Mouse (Mus musculus): ENCODE data around the gene Spem1. TPM values are rescaled to one million over a fixed set of nuclear protein-coding genes. Genes with fewer than 3 reads are reported as not detected.

Gene Spem1
- polyA plus RNA-seq, 1 experiment, result not detected

- TF ChIP-seq POLR2A (IDR thresholded peaks at IDR 0.05; ENCODE audit: insufficient read depth, low read length), result no peak
- TF ChIP-seq CTCF (IDR thresholded peaks at IDR 0.05; ENCODE audit: low read depth, low read length), result no peak
- TF ChIP-seq EP300 (IDR thresholded peaks at IDR 0.05; ENCODE audit: insufficient read depth, low read depth, low read length), result no peak
- H3K36me3 ChIP-seq (ENCODE audit: control insufficient read depth, insufficient read depth, low read length, poor library complexity, severe bottlenecking), result no peaks in the 10 kb centered on the region
- no peak overlapping the region for H3K27ac ChIP-seq (ENCODE audit: insufficient read depth, low read length)
- H3K9ac ChIP-seq (ENCODE audit: low read depth, poor library complexity, severe bottlenecking), result no peak overlapping the region
- H3K4me3 ChIP-seq (ENCODE audit: low read depth, low read length), result no peak overlapping the region
- H3K27me3 ChIP-seq (ENCODE audit: control insufficient read depth, insufficient read depth, low read length, poor library complexity, severe bottlenecking), result no peaks in the 10 kb centered on the region
- peaks cover 6% of the 10 kb centered on the region for H3K4me1 ChIP-seq (ENCODE audit: control insufficient read depth, insufficient read depth, low read length)
- H3K9me3 ChIP-seq (replicated peaks; ENCODE audit: control insufficient read depth, insufficient read depth, low read length, poor library complexity, severe bottlenecking), result no peaks in the 10 kb centered on the region
Measured at GRCm38 (mm10) chr11:69774961-69775360, 47.0 kb downstream of the Spem1 start.

Other genes starting within 250 kb of the Spem1 start
- 10.3 and 17.8 TPM in 2 replicates for gene Wrap53, start 241.9 kb downstream of the Spem1 start, polyA plus RNA-seq (2011; ENCODE audit: insufficient read depth, insufficient read length, low read depth, missing spikeins)
- gene Trp53, start 241.8 kb downstream of the Spem1 start, polyA plus RNA-seq (2011; ENCODE audit: insufficient read depth, insufficient read length, low read depth, missing spikeins), result 230 and 277 TPM in 2 replicates
- 20.4 and 24.0 TPM in 2 replicates for gene Atp1b2, start 216.2 kb downstream of the Spem1 start, polyA plus RNA-seq (2011; ENCODE audit: insufficient read depth, insufficient read length, low read depth, missing spikeins)
- not detected in 2 replicates for gene Shbg, start 204.3 kb downstream of the Spem1 start, polyA plus RNA-seq (2011; ENCODE audit: insufficient read depth, insufficient read length, low read depth, missing spikeins)
- 9.1 and 9.6 TPM in 2 replicates for gene Sat2, start 200.2 kb downstream of the Spem1 start, polyA plus RNA-seq (2011; ENCODE audit: insufficient read depth, insufficient read length, low read depth, missing spikeins)
- gene Fxr2, start 189.2 kb downstream of the Spem1 start, polyA plus RNA-seq (2011; ENCODE audit: insufficient read depth, insufficient read length, low read depth, missing spikeins), result 170 and 173 TPM in 2 replicates
- 45.2 and 48.1 TPM in 2 replicates for gene Sox15, start 166.9 kb downstream of the Spem1 start, polyA plus RNA-seq (2011; ENCODE audit: insufficient read depth, insufficient read length, low read depth, missing spikeins)
- gene Mpdu1, start 159.5 kb downstream of the Spem1 start, polyA plus RNA-seq (2011; ENCODE audit: insufficient read depth, insufficient read length, low read depth, missing spikeins), result 65.7 and 71.0 TPM in 2 replicates
- 32.9 and 36.2 TPM in 2 replicates for gene Cd68, start 156.0 kb downstream of the Spem1 start, polyA plus RNA-seq (2011; ENCODE audit: insufficient read depth, insufficient read length, low read depth, missing spikeins)
- 1,464 and 1,502 TPM in 2 replicates for gene Eif4a1, start 149.8 kb downstream of the Spem1 start, polyA plus RNA-seq (2011; ENCODE audit: insufficient read depth, insufficient read length, low read depth, missing spikeins)
- 198 and 221 TPM in 2 replicates for gene Senp3, start 140.1 kb downstream of the Spem1 start, polyA plus RNA-seq (2011; ENCODE audit: insufficient read depth, insufficient read length, low read depth, missing spikeins)
- gene Tnfsf13, start 136.4 kb downstream of the Spem1 start, polyA plus RNA-seq (2011; ENCODE audit: insufficient read depth, insufficient read length, low read depth, missing spikeins), result 1.3 and 2.9 TPM in 2 replicates
- gene Tnfsf12, start 126.3 kb downstream of the Spem1 start, polyA plus RNA-seq (2011; ENCODE audit: insufficient read depth, insufficient read length, low read depth, missing spikeins), result 3.4 and 4.1 TPM in 2 replicates
- 1.9 and 3.6 TPM in 2 replicates for gene Tnfsfm13, start 126.1 kb downstream of the Spem1 start, polyA plus RNA-seq (2011; ENCODE audit: insufficient read depth, insufficient read length, low read depth, missing spikeins)
- gene Polr2a, start 63.5 kb downstream of the Spem1 start, polyA plus RNA-seq (2011; ENCODE audit: insufficient read depth, insufficient read length, low read depth, missing spikeins), result 102 and 103 TPM in 2 replicates
- gene Slc35g3, start 60.2 kb downstream of the Spem1 start, polyA plus RNA-seq (2011; ENCODE audit: insufficient read depth, insufficient read length, low read depth, missing spikeins), result not detected in 2 replicates
- 3.6 and 4.8 TPM in 2 replicates for gene Zbtb4, start 56.3 kb downstream of the Spem1 start, polyA plus RNA-seq (2011; ENCODE audit: insufficient read depth, insufficient read length, low read depth, missing spikeins)
- 10.1 and 12.1 TPM in 2 replicates for gene Chrnb1, start 26.2 kb downstream of the Spem1 start, polyA plus RNA-seq (2011; ENCODE audit: insufficient read depth, insufficient read length, low read depth, missing spikeins)
- 1.8 and 2.5 TPM in 2 replicates for gene Fgf11, start 20.3 kb downstream of the Spem1 start, polyA plus RNA-seq (2011; ENCODE audit: insufficient read depth, insufficient read length, low read depth, missing spikeins)
- gene Tmem102, start 16.6 kb downstream of the Spem1 start, polyA plus RNA-seq (2011; ENCODE audit: insufficient read depth, insufficient read length, low read depth, missing spikeins), result 10.1 and 11.6 TPM in 2 replicates
- gene Gm39566, start 6.9 kb downstream of the Spem1 start, polyA plus RNA-seq (2011; ENCODE audit: insufficient read depth, insufficient read length, low read depth, missing spikeins), result not detected in 2 replicates
- not detected in 2 replicates for gene Spem2, start 3.7 kb downstream of the Spem1 start, polyA plus RNA-seq (2011; ENCODE audit: insufficient read depth, insufficient read length, low read depth, missing spikeins)
- gene Nlgn2, start 15.6 kb upstream of the Spem1 start, polyA plus RNA-seq (2011; ENCODE audit: insufficient read depth, insufficient read length, low read depth, missing spikeins), result 19.6 and 25.4 TPM in 2 replicates
- gene Tmem256, start 16.3 kb upstream of the Spem1 start, polyA plus RNA-seq (2011; ENCODE audit: insufficient read depth, insufficient read length, low read depth, missing spikeins), result 97.1 and 103 TPM in 2 replicates
- 27.2 and 31.2 TPM in 2 replicates for gene Plscr3, start 24.2 kb upstream of the Spem1 start, polyA plus RNA-seq (2011; ENCODE audit: insufficient read depth, insufficient read length, low read depth, missing spikeins)
- 15.6 and 19.6 TPM in 2 replicates for gene Tnk1, start 36.5 kb upstream of the Spem1 start, polyA plus RNA-seq (2011; ENCODE audit: insufficient read depth, insufficient read length, low read depth, missing spikeins)
- not detected in 2 replicates for gene Tmem95, start 55.8 kb upstream of the Spem1 start, polyA plus RNA-seq (2011; ENCODE audit: insufficient read depth, insufficient read length, low read depth, missing spikeins)
- 5.2 and 6.3 TPM in 2 replicates for gene Kctd11, start 59.2 kb upstream of the Spem1 start, polyA plus RNA-seq (2011; ENCODE audit: insufficient read depth, insufficient read length, low read depth, missing spikeins)
- gene Acap1, start 73.4 kb upstream of the Spem1 start, polyA plus RNA-seq (2011; ENCODE audit: insufficient read depth, insufficient read length, low read depth, missing spikeins), result 1.5 and 2.3 TPM in 2 replicates
- gene 2810408A11Rik, start 78.8 kb upstream of the Spem1 start, polyA plus RNA-seq (2011; ENCODE audit: insufficient read depth, insufficient read length, low read depth, missing spikeins), result 11.6 and 13.1 TPM in 2 replicates
- 27.9 and 32.4 TPM in 2 replicates for gene Neurl4, start 78.9 kb upstream of the Spem1 start, polyA plus RNA-seq (2011; ENCODE audit: insufficient read depth, insufficient read length, low read depth, missing spikeins)
- 23.9 and 24.4 TPM in 2 replicates for gene Gps2, start 91.7 kb upstream of the Spem1 start, polyA plus RNA-seq (2011; ENCODE audit: insufficient read depth, insufficient read length, low read depth, missing spikeins)
- 1,015 and 1,063 TPM in 2 replicates for gene Eif5a, start 99.8 kb upstream of the Spem1 start, polyA plus RNA-seq (2011; ENCODE audit: insufficient read depth, insufficient read length, low read depth, missing spikeins)
- gene Ybx2, start 113.6 kb upstream of the Spem1 start, polyA plus RNA-seq (2011; ENCODE audit: insufficient read depth, insufficient read length, low read depth, missing spikeins), result 55.2 and 57.2 TPM in 2 replicates
- gene Slc2a4, start 126.0 kb upstream of the Spem1 start, polyA plus RNA-seq (2011; ENCODE audit: insufficient read depth, insufficient read length, low read depth, missing spikeins), result 2.7 and 3.2 TPM in 2 replicates
- 106 and 144 TPM in 2 replicates for gene Cldn7, start 142.6 kb upstream of the Spem1 start, polyA plus RNA-seq (2011; ENCODE audit: insufficient read depth, insufficient read length, low read depth, missing spikeins)
- gene Ctdnep1, start 159.0 kb upstream of the Spem1 start, polyA plus RNA-seq (2011; ENCODE audit: insufficient read depth, insufficient read length, low read depth, missing spikeins), result 61.9 and 63.4 TPM in 2 replicates
- gene Elp5, start 160.3 kb upstream of the Spem1 start, polyA plus RNA-seq (2011; ENCODE audit: insufficient read depth, insufficient read length, low read depth, missing spikeins), result 77.6 and 80.1 TPM in 2 replicates
- gene Gabarap, start 169.0 kb upstream of the Spem1 start, polyA plus RNA-seq (2011; ENCODE audit: insufficient read depth, insufficient read length, low read depth, missing spikeins), result 141 and 144 TPM in 2 replicates
- gene Phf23, start 173.6 kb upstream of the Spem1 start, polyA plus RNA-seq (2011; ENCODE audit: insufficient read depth, insufficient read length, low read depth, missing spikeins), result 75.6 and 83.0 TPM in 2 replicates
- gene Dvl2, start 178.4 kb upstream of the Spem1 start, polyA plus RNA-seq (2011; ENCODE audit: insufficient read depth, insufficient read length, low read depth, missing spikeins), result 60.1 and 63.3 TPM in 2 replicates
- gene Acadvl, start 193.2 kb upstream of the Spem1 start, polyA plus RNA-seq (2011; ENCODE audit: insufficient read depth, insufficient read length, low read depth, missing spikeins), result 17.1 and 19.8 TPM in 2 replicates
- gene Dlg4, start 194.8 kb upstream of the Spem1 start, polyA plus RNA-seq (2011; ENCODE audit: insufficient read depth, insufficient read length, low read depth, missing spikeins), result 17.1 and 25.7 TPM in 2 replicates
- not detected in 2 replicates for gene Asgr1, start 231.9 kb upstream of the Spem1 start, polyA plus RNA-seq (2011; ENCODE audit: insufficient read depth, insufficient read length, low read depth, missing spikeins)

All from ES-Bruce4 (cell line).